Mouse (Mus musculus) adrenal gland, postnatal 36 days (tissue): Measurements from ENCODE around the gene Upf2. TPM values are rescaled to one million over a fixed set of nuclear protein-coding genes. Genes with fewer than 3 reads are reported as not detected.

Experiments
- DNase-seq, 2 experiments: peaks; one replicate each; pipeline ENCODE4 v3.0.0; 2021; ENCODE audit warnings: mixed read lengths in 1 of 2
- long read RNA-seq, 2 experiments: library from polyadenylated mRNA; stranded (forward); transcript quantifications; one replicate each; pipeline ENCODE4 v2.0.0; 2021; ENCODE audit warnings: borderline sequencing depth in 2 of 2
- total RNA-seq, 2 experiments: library from RNA; stranded (reverse); gene quantifications; 2 replicates each; pipeline ENCODE4 v1.2.3; 2021

Upf2 gene
- 10 to 100 TPM; 22.1 to 24.5 TPM for total RNA-seq
- long read RNA-seq, experiment 1, full-length matches to known transcripts, result 2 of 16 reads
- long read RNA-seq, experiment 1, partial matches to known transcripts, result 13 of 16 reads
- long read RNA-seq, experiment 1, other reads (novel, unspliced or antisense), result 1 of 16 reads
- long read RNA-seq, experiment 2, full-length matches to known transcripts, result 2 of 5 reads
- long read RNA-seq, experiment 2, partial matches to known transcripts, result 0 of 5 reads
- long read RNA-seq, experiment 2, other reads (novel, unspliced or antisense), result 3 of 5 reads

- peak; percentile 94 to 98 for DNase-seq
Measured at GRCm38 (mm10) chr2:5950766-5951595, at the start of gene Upf2. Upf2 (plus strand) TSS chr2:5951469.

- peak; percentile 50 to 76 for DNase-seq
Measured at GRCm38 (mm10) chr2:5906092-5906491, 45.2 kb upstream of the Upf2 start.

GRCm38 (mm10) chr2:5906625-5907024 is 44.6 kb upstream of the Upf2 start:
- peak; percentile 40 to 65 for DNase-seq

GRCm38 (mm10) chr2:5911282-5911965 is 39.8 kb upstream of the Upf2 start:
- no peak for DNase-seq

GRCm38 (mm10) chr2:5922823-5923222 is 28.4 kb upstream of the Upf2 start:
- no peak for DNase-seq

GRCm38 (mm10) chr2:5923786-5924185 is 27.5 kb upstream of the Upf2 start:
- no peak for DNase-seq

- no peak for DNase-seq
Measured at GRCm38 (mm10) chr2:5927481-5927880, 23.8 kb upstream of the Upf2 start.

GRCm38 (mm10) chr2:5929793-5930192 is 21.5 kb upstream of the Upf2 start:
- DNase-seq, result no peak

GRCm38 (mm10) chr2:5930291-5931054 is 20.8 kb upstream of the Upf2 start:
- DNase-seq, result no peak

- no peak for DNase-seq
Measured at GRCm38 (mm10) chr2:5931938-5932337, 19.3 kb upstream of the Upf2 start.

GRCm38 (mm10) chr2:5934936-5935335 is 16.3 kb upstream of the Upf2 start:
- DNase-seq, result no peak

- no peak for DNase-seq
Measured at GRCm38 (mm10) chr2:5936068-5936467, 15.2 kb upstream of the Upf2 start.

- DNase-seq, result no peak
Measured at GRCm38 (mm10) chr2:5936550-5936949, 14.7 kb upstream of the Upf2 start.

- no peak for DNase-seq
Measured at GRCm38 (mm10) chr2:5939319-5939718, 11.9 kb upstream of the Upf2 start.

GRCm38 (mm10) chr2:5939911-5940310 is 11.4 kb upstream of the Upf2 start:
- no peak for DNase-seq

- no peak for DNase-seq
Measured at GRCm38 (mm10) chr2:5940936-5941335, 10.3 kb upstream of the Upf2 start.

GRCm38 (mm10) chr2:5941861-5942415 is 9.3 kb upstream of the Upf2 start:
- DNase-seq, result no peak

GRCm38 (mm10) chr2:5942416-5943032 is 8.7 kb upstream of the Upf2 start, which contains the start of gene Dhtkd1:
Dhtkd1 (minus strand) TSS chr2:5942792.
- DNase-seq, result peak; percentile 83 to 85

- DNase-seq, result no peak
Measured at GRCm38 (mm10) chr2:5943071-5943470, 8.2 kb upstream of the Upf2 start.

GRCm38 (mm10) chr2:5945629-5946028 is 5.6 kb upstream of the Upf2 start:
- DNase-seq, result no peak

- no peak for DNase-seq
Measured at GRCm38 (mm10) chr2:5946876-5947275, 4.4 kb upstream of the Upf2 start.
